Mouse (Mus musculus) kidney, postnatal 25 days (tissue): ENCODE results near the gene Vamp5.

Experiments used
- DNase-seq, 2 experiments: peaks; one replicate each; pipeline ENCODE4 v3.0.0; 2021; ENCODE audit warnings: mixed read lengths in 2 of 2

The Vamp5 gene

GRCm38 (mm10) chr6:72380131-72380770 is at the start of gene Vamp5:
TSS of gene Vamp5 (minus strand) at chr6:72380468.
- DNase-seq, result peak; percentile 89 to 94

- no peak for DNase-seq
Observed at GRCm38 (mm10) chr6:72429061-72429842, 49.0 kb upstream of the Vamp5 start.

- peak; percentile 86 to 91 for DNase-seq
Observed at GRCm38 (mm10) chr6:72428036-72428435, 47.8 kb upstream of the Vamp5 start.

- no peak for DNase-seq
Observed at GRCm38 (mm10) chr6:72425646-72426045, 45.4 kb upstream of the Vamp5 start.

- DNase-seq, result no peak
Observed at GRCm38 (mm10) chr6:72420901-72421300, 40.6 kb upstream of the Vamp5 start.

GRCm38 (mm10) chr6:72419806-72420205 is 39.5 kb upstream of the Vamp5 start:
- DNase-seq, result no peak

- DNase-seq, result no peak
Observed at GRCm38 (mm10) chr6:72418279-72418678, 38.0 kb upstream of the Vamp5 start.

GRCm38 (mm10) chr6:72415964-72416772 is 35.9 kb upstream of the Vamp5 start:
- DNase-seq, result no peak

- DNase-seq, result no peak
Observed at GRCm38 (mm10) chr6:72415181-72415580, 34.9 kb upstream of the Vamp5 start.

- DNase-seq, result peak; percentile 98
Observed at GRCm38 (mm10) chr6:72414076-72414756, 33.9 kb upstream of the Vamp5 start, which contains the start of gene Ggcx. TSS of gene Ggcx (plus strand) at chr6:72414308.

- peak in 1 of 2 experiments; percentile 22 for DNase-seq
Observed at GRCm38 (mm10) chr6:72410518-72410917, 30.2 kb upstream of the Vamp5 start.

GRCm38 (mm10) chr6:72410003-72410402 is 29.7 kb upstream of the Vamp5 start:
- peak in 1 of 2 experiments; percentile 14 for DNase-seq

- DNase-seq, result peak; percentile 73 to 93
Observed at GRCm38 (mm10) chr6:72409567-72409966, 29.3 kb upstream of the Vamp5 start.

GRCm38 (mm10) chr6:72407119-72407518 is 26.9 kb upstream of the Vamp5 start:
- peak; percentile 88 to 92 for DNase-seq

- DNase-seq, result no peak
Observed at GRCm38 (mm10) chr6:72405356-72405755, 25.1 kb upstream of the Vamp5 start.

GRCm38 (mm10) chr6:72401875-72402274 is 21.6 kb upstream of the Vamp5 start:
- DNase-seq, result peak; percentile 78 to 92

GRCm38 (mm10) chr6:72399967-72400366 is 19.7 kb upstream of the Vamp5 start:
- no peak for DNase-seq

GRCm38 (mm10) chr6:72396837-72397251 is 16.6 kb upstream of the Vamp5 start:
- no peak for DNase-seq

- DNase-seq, result no peak
Observed at GRCm38 (mm10) chr6:72392341-72392740, 12.1 kb upstream of the Vamp5 start.

GRCm38 (mm10) chr6:72390795-72391521 is 10.7 kb upstream of the Vamp5 start:
- peak; percentile 94 to 97 for DNase-seq

GRCm38 (mm10) chr6:72389941-72390771 is 9.9 kb upstream of the Vamp5 start, which contains the start of gene Vamp8:
TSS of gene Vamp8 (minus strand) at chr6:72390703.
- DNase-seq, result peak; percentile 92 to 96
